ENCODE assay signal across 8 mouse cellular contexts in genomic region chr17:47505566-47505965, GRCm38 (mm10). TPM values are rescaled to one million over a fixed set of nuclear protein-coding genes. Genes with fewer than 3 reads are reported as not detected.
DNase-seq lines count a peak whose midpoint lies in the region; ATAC-seq and TF ChIP-seq lines count a peak whose summit lies in the region.

No protein-coding gene starts in this region.

- H3K4me3 ChIP-seq in liver, embryonic 14.5 days (ENCODE audit: insufficient read depth in 1 of 2, low read depth in 2 of 2, low read length in 2 of 2), result peak overlapping the region; percentile 48 to 60; a peak in 3 of 4 replicates

- no peaks in the 10 kb centered on the region for H3K27me3 ChIP-seq in liver, embryonic 14.5 days (ENCODE audit: control insufficient read depth, insufficient read depth, low read length)

- no peaks in the 10 kb centered on the region for H3K9me3 ChIP-seq in liver, embryonic 14.5 days (ENCODE audit: control insufficient read depth, low read length)

- no peak for ATAC-seq in liver, embryonic 14.5 days (ENCODE audit: insufficient read depth)

- peak; percentile 93 for DNase-seq in heart, adult 11 months
- no peak for DNase-seq in heart, adult 18-20 months
- peak; percentile 8 for DNase-seq in thymus, postnatal 0 days (ENCODE audit: low spot score)
- DNase-seq in thymus, postnatal 4 days, result no peak
- DNase-seq in liver, embryonic 14.5 days (ENCODE audit: low read depth in 3 of 3, low spot score in 3 of 3), result no peak
- DNase-seq in embryo, embryonic 10 days (ENCODE audit: low spot score), result no peak
- DNase-seq in right cerebral cortex, adult 18-20 months, result no peak
- no peak for DNase-seq in cerebellum, postnatal 14 days

- H3K4me2 ChIP-seq in liver, embryonic 14.5 days (ENCODE audit: low read depth), result peak overlapping the region; percentile 88

- H3K36me3 ChIP-seq in liver, embryonic 14.5 days (replicated peaks; ENCODE audit: control insufficient read depth, insufficient read depth, low read depth), result peaks cover 3% of the 10 kb centered on the region

- H3K27ac ChIP-seq in liver, embryonic 14.5 days, result peak overlapping the region; percentile 42

- TF ChIP-seq CTCF in liver, embryonic 14.5 days (IDR thresholded peaks at IDR 0.05; ENCODE audit: low read depth), result no peak

- H3K9ac ChIP-seq in liver, embryonic 14.5 days (replicated peaks), result peak overlapping the region; percentile 73

- peaks cover 34 to 44% of the 10 kb centered on the region in 2 experiments for H3K4me1 ChIP-seq in liver, embryonic 14.5 days (replicated peaks; ENCODE audit: control insufficient read depth in 2 of 2, insufficient read depth in 2 of 2, low read length in 1 of 2)

- WGBS in liver, embryonic 14.5 days (ENCODE audit: insufficient replicate concordance), result 31% methylated on average over 2 of the region's 2 CpGs

- no peak for TF ChIP-seq EP300 in liver, embryonic 14.5 days (IDR thresholded peaks at IDR 0.05; ENCODE audit: low read depth)

RNA-seq across cellular contexts. Expression of gene Ccnd3, which starts 0.7 kb away (rescaled TPM):
- total RNA-seq in heart, adult 18-20 months (2021), result 10 to 100 TPM; 83.3 to 87.1 TPM
- polyA plus RNA-seq in thymus, postnatal 0 days (2015; fragmentation: Nextera tagmentation; extraction: Ambion mirVana), result 1,113 and 1,146 TPM in 2 replicates
- polyA plus RNA-seq in liver, embryonic 14.5 days (2012; rRNA removed), result 195 and 227 TPM in 2 replicates
- polyA plus RNA-seq in liver, embryonic 14.5 days (2014; fragmentation: Nextera tagmentation; extraction: Ambion mirVana), result 379 and 451 TPM in 2 replicates

RNA-seq across cellular contexts. Expression of gene Taf8, which starts 3.5 kb away (rescaled TPM):
- total RNA-seq in heart, adult 18-20 months (2021), result 10 to 100 TPM; 10.2 to 10.4 TPM
- polyA plus RNA-seq in thymus, postnatal 0 days (2015; fragmentation: Nextera tagmentation; extraction: Ambion mirVana), result 28.0 and 30.8 TPM in 2 replicates
- 13.8 and 15.5 TPM in 2 replicates for polyA plus RNA-seq in liver, embryonic 14.5 days (2012; rRNA removed)
- 10.4 and 11.8 TPM in 2 replicates for polyA plus RNA-seq in liver, embryonic 14.5 days (2014; fragmentation: Nextera tagmentation; extraction: Ambion mirVana)

Comparison
In these comparisons a context has a peak if more than half of its experiments do, and no peak if none do; other contexts are left out.
1. DNase-seq: peak in heart, adult 11 months (single experiment) and thymus, postnatal 0 days (single experiment); none in heart, adult 18-20 months (0 of 2), thymus, postnatal 4 days (single experiment), liver, embryonic 14.5 days (0 of 3), embryo, embryonic 10 days (single experiment), right cerebral cortex, adult 18-20 months (single experiment) and cerebellum, postnatal 14 days (0 of 2).